Mouse (Mus musculus) midbrain, embryonic 16.5 days (tissue): Measurements from ENCODE around the gene Igsf8. TPM values are rescaled to one million over a fixed set of nuclear protein-coding genes. Genes with fewer than 3 reads are reported as not detected.

Experiments used
- ATAC-seq: fragments of 200-750 bp; cut with Nextera tagmentation; 2 replicates; pipeline ENCODE4 v1.8.0; 2017; ENCODE audit warnings: moderate TSS enrichment
- H3K27ac ChIP-seq: fragments of 300-500 bp; sonication (generic); 2 replicates; pipeline ENCODE4 v1.5.1; 2014; ENCODE audit warnings: mild to moderate bottlenecking, low read length, mixed read lengths
- H3K27me3 ChIP-seq: fragments of 300-500 bp; sonication (generic); 2 replicates; pipeline ENCODE4 v1.6.1; 2014; ENCODE audit warnings: low read depth, low read length, mixed read lengths; ENCODE audit not compliant: control insufficient read depth, insufficient read depth
- H3K36me3 ChIP-seq: fragments of 300-500 bp; sonication (generic); 2 replicates; pipeline ENCODE4 v1.6.1; 2014; ENCODE audit warnings: mild to moderate bottlenecking, low read length, moderate library complexity, mixed read lengths; ENCODE audit not compliant: control insufficient read depth, insufficient read depth
- H3K4me1 ChIP-seq: fragments of 300-500 bp; sonication (generic); 2 replicates; pipeline ENCODE4 v1.6.1; 2014; ENCODE audit warnings: mild to moderate bottlenecking, low read length, mixed read lengths; ENCODE audit not compliant: control insufficient read depth, insufficient read depth
- H3K4me2 ChIP-seq: fragments of 300-500 bp; sonication (generic); 2 replicates; pipeline ENCODE4 v1.6.1; 2014; ENCODE audit warnings: mild to moderate bottlenecking, low read length, mixed read lengths
- H3K4me3 ChIP-seq: fragments of 300-500 bp; sonication (generic); 2 replicates; pipeline ENCODE4 v1.5.1; 2014; ENCODE audit warnings: low read depth, mild to moderate bottlenecking, low read length, moderate library complexity, mixed read lengths
- H3K9ac ChIP-seq: fragments of 300-500 bp; sonication (generic); 2 replicates; pipeline ENCODE4 v1.6.1; 2014; ENCODE audit warnings: low read depth, low read length, mixed read lengths
- H3K9me3 ChIP-seq: fragments of 300-500 bp; sonication (generic); replicated peaks from 2 replicates; pipeline ENCODE4 v1.6.1; 2014; ENCODE audit warnings: mild to moderate bottlenecking, low read length, mixed read lengths; ENCODE audit not compliant: control insufficient read depth, poor library complexity, severe bottlenecking
- WGBS: fragments of 180-500 bp; shearing (Covaris S2); extraction: QIAGEN DNeasy Blood & Tissue Kit; methylation state at CpG from one replicate; pipeline ENCODE4 v1.1.7; 2014; 5-methylcytosine and 5-hydroxymethylcytosine counted together
- polyA plus RNA-seq: library from polyadenylated mRNA; unstranded; fragments of >200 nt; fragmentation: Nextera tagmentation; extraction: Ambion mirVana; gene quantifications from 2 replicates; pipeline ENCODE4 v1.2.1, GENCODE M21; 2015

Igsf8 gene
- polyA plus RNA-seq, 1 experiment from 2014 or later, result 63.9 TPM

GRCm38 (mm10) chr1:172319921-172320411 lies 58.5 kb downstream of the Igsf8 start:
- Histone ChIP-seq H3K9ac (no peak overlapping the region), H3K4me2 (no peak overlapping the region), H3K9me3 (no peaks in the 10 kb centered on the region), H3K4me1 (peaks cover 4% of the 10 kb centered on the region; the same call in 1 of the 2 replicates), H3K4me3 (no peak overlapping the region), H3K36me3 (no peaks in the 10 kb centered on the region; the same call in 1 of the 2 replicates), H3K27ac (no peak overlapping the region), H3K27me3 (no peaks in the 10 kb centered on the region)
- 23% methylated on average over 5 of the region's 5 CpGs for WGBS
- ATAC-seq, result no peak

- ATAC-seq, result no peak
- 40% methylated on average over 13 of the region's 13 CpGs for WGBS
- no peaks in the 10 kb centered on the region; the same call in 1 of the 2 replicates for H3K27me3 ChIP-seq
- no peak overlapping the region for H3K9ac ChIP-seq
- H3K4me1 ChIP-seq, result no peaks in the 10 kb centered on the region; the same call in 1 of the 2 replicates
- H3K4me3 ChIP-seq, result no peak overlapping the region
- no peak overlapping the region for H3K27ac ChIP-seq
- H3K36me3 ChIP-seq, result no peaks in the 10 kb centered on the region; the same call in 1 of the 2 replicates
- H3K9me3 ChIP-seq, result no peaks in the 10 kb centered on the region
- H3K4me2 ChIP-seq, result no peak overlapping the region
Measured at GRCm38 (mm10) chr1:172322725-172323124, 61.3 kb downstream of the Igsf8 start.

GRCm38 (mm10) chr1:172323298-172323697 lies 61.9 kb downstream of the Igsf8 start:
- Histone ChIP-seq H3K27me3 (no peaks in the 10 kb centered on the region; the same call in 1 of the 2 replicates), H3K4me2 (no peak overlapping the region), H3K9me3 (no peaks in the 10 kb centered on the region), H3K27ac (no peak overlapping the region), H3K36me3 (no peaks in the 10 kb centered on the region), H3K4me3 (no peak overlapping the region), H3K4me1 (peaks cover 3% of the 10 kb centered on the region; the same call in 1 of the 2 replicates), H3K9ac (no peak overlapping the region)
- no peak for ATAC-seq
- 21% methylated on average over 5 of the region's 5 CpGs for WGBS

DNA sequence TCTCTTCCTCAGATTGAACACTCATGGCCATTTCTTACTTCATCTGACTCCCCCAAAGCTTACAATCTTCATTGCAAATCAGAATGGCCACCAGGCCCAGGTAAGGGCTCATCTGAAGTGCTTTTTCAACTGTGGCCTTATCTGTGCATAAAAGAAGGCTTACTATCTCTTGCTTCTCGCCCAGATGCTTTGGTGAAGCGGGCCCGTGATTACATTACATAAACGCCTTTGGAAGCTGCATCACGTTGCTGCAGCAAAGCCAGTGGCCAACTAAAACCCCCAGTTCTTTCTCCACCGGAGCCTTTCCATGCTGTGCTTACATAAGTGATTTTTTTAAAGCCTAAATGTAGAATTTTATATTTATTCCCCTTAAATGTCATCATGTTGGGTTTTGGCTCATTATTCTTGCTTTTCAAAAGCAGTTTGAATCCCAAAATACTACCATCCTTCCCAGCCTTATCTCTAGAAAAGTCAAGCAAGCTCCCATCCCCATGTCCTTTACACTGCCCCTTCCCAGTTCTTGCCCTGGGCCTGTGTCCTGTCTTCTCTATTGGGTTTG lies 62.4 kb downstream of the Igsf8 start:
- no peak overlapping the region for H3K27ac ChIP-seq
- H3K4me3 ChIP-seq, result no peak overlapping the region
- WGBS, result 51% methylated on average over 6 of the region's 6 CpGs
- no peaks in the 10 kb centered on the region for H3K9me3 ChIP-seq
- H3K27me3 ChIP-seq, result no peaks in the 10 kb centered on the region; the same call in 1 of the 2 replicates
- no peak for ATAC-seq
- H3K36me3 ChIP-seq, result no peaks in the 10 kb centered on the region
- H3K4me1 ChIP-seq, result peaks cover 9% of the 10 kb centered on the region; the same call in 1 of the 2 replicates
- H3K9ac ChIP-seq, result no peak overlapping the region; the same call in 1 of the 2 replicates
- no peak overlapping the region for H3K4me2 ChIP-seq

DNA sequence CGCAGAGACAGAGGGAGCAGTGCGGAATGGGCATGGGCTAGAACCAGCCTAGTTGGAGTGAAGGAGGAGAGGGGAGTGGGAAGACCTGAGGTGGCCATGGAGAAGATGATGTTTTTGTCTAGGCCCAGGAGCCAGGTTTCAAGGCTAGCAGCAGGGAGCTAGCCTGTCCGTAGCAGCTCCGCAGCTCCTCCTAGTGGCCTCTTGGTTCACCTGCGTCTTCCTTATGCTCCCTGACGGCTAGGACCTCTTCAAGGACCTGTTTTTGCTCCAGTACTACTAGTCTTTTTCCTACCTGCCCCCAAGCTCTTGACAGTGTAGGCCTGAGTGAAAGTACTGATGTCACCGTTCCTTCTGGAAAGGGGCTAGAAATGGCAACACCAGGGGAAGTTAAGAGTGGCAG lies 63.3 kb downstream of the Igsf8 start:
- Histone ChIP-seq H3K36me3 (no peaks in the 10 kb centered on the region), H3K4me3 (no peak overlapping the region), H3K4me1 (peaks cover 15% of the 10 kb centered on the region), H3K4me2 (no peak overlapping the region), H3K27me3 (no peaks in the 10 kb centered on the region; the same call in 1 of the 2 replicates), H3K9ac (no peak overlapping the region), H3K27ac (no peak overlapping the region), H3K9me3 (no peaks in the 10 kb centered on the region)
- ATAC-seq, result no peak
- WGBS, result 9% methylated on average over 7 of the region's 7 CpGs

DNA sequence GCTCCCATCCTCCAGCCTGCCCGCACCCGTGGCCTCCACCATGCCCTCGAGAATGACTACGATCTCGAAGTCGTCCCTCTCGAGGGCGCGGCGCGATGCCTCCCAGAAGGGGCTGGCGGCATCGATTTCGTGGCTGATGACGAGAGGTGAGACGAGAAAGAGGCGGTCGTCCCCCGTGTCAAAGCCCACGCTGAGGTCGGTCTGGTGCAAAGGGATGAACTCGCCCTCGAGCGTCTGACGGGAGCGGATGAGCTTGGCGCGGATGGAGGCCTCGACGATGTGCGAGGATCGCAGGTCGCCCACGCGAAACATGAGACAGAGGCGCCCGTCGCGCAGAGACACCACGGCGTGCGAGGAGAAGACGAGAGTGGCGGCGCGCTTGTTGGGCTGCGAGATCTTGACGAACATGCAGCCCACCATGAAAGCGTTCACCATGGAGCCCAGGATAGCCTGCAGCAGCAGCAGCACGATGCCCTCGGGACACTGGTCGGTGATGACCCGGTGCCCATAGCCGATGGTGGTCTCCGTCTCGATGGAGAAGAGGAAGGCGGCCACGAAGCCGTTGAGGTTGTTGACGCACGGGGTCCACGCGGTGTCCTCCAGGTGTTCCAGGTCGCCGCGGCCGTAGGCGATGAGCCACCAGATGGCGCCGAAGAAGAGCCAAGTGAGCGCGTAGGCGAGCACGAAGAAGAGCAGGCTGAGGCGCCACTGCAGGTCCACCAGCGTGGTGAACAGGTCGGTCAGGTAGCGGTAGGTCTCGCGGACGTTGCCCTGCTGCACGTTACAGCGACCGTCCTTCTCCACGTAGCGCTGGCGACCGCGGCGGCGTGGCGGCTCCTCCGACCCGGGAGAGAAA lies 64.5 kb downstream of the Igsf8 start:
- H3K27ac ChIP-seq, result no peak overlapping the region
- H3K4me2 ChIP-seq, result peak overlapping the region; percentile 53
- 20% methylated on average over 94 of the region's 94 CpGs for WGBS
- peak; percentile 60 for ATAC-seq
- no peaks in the 10 kb centered on the region for H3K9me3 ChIP-seq
- peak overlapping the region; percentile 37 for H3K4me3 ChIP-seq
- no peaks in the 10 kb centered on the region for H3K36me3 ChIP-seq
- H3K9ac ChIP-seq, result peak overlapping the region; percentile 45
- peaks cover 17% of the 10 kb centered on the region for H3K4me1 ChIP-seq
- H3K27me3 ChIP-seq, result no peaks in the 10 kb centered on the region; the same call in 1 of the 2 replicates

DNA sequence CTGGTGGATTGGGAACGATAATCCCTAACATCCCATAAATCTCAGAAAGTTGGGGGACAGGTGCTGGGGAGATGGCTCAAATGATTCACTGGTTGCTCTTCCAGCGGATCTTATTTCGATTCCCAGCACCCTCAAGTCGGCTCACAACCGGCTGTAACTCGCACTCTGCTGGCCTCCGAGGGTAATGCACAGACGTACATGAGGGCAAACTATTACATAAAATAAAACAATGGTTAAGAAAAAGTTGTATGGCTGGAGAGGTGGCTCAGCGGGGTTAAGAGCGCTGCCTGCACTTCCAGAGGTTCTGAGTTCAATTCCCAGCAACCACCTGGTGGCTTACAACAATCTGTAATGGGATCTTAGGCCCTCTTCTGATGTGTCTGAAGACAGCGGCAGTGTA lies 65.2 kb downstream of the Igsf8 start:
- Histone ChIP-seq H3K36me3 (no peaks in the 10 kb centered on the region), H3K27ac (no peak overlapping the region), H3K27me3 (no peaks in the 10 kb centered on the region; the same call in 1 of the 2 replicates), H3K4me3 (peak overlapping the region; percentile 37), H3K4me1 (peaks cover 17% of the 10 kb centered on the region), H3K4me2 (peak overlapping the region; percentile 53), H3K9me3 (no peaks in the 10 kb centered on the region), H3K9ac (no peak overlapping the region)
- 61% methylated on average over 11 of the region's 11 CpGs for WGBS
- ATAC-seq, result no peak

DNA sequence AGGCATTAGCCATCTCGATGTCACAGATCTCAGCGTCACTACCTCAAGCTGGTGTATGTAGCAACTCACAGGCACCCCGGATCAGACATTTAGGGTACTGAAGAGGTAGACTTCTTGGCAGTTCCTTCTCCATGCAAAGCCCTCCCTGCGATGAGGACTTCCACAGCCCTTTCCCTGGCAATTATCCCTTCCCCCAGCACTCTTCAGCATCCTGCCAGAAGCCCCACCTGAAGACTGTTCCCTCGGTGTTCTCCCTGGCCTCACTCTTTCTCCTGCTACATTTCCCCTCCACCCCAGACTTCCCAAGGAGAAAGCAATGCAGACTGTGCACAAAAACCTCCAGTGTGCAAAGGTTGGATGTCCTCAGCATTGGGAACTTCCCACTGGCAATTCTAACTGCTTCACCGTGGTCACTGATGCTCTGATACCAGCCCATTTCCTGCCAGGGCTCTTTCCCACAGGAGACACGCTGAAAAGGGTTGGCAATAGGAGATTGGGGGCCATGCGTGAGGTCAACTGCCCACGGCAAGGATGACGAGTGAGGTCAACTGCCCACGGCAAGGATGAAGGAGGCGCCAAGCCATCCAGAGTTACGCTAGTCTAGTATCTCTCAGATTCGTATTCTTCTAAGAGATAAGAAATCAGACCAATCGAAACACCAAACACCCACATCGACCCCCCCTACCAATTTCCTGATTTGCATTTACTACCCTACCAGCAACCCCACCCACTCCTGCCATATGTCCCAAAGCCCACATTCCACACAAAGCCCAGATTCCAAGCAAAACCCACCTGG lies 66.0 kb downstream of the Igsf8 start:
- Histone ChIP-seq H3K9me3 (no peaks in the 10 kb centered on the region), H3K9ac (no peak overlapping the region), H3K27ac (no peak overlapping the region), H3K36me3 (no peaks in the 10 kb centered on the region), H3K27me3 (no peaks in the 10 kb centered on the region; the same call in 1 of the 2 replicates), H3K4me3 (no peak overlapping the region), H3K4me1 (peaks cover 17% of the 10 kb centered on the region), H3K4me2 (no peak overlapping the region)
- WGBS, result 88% methylated on average over 16 of the region's 16 CpGs
- no peak for ATAC-seq
